Mouse (Mus musculus): ENCODE data around the gene Bcl2a1d. TPM values are rescaled to one million over a fixed set of nuclear protein-coding genes. Genes with fewer than 3 reads are reported as not detected.

The Bcl2a1d gene
- total RNA-seq (2023), result 1 to 10 TPM; 1.1 to 2.4 TPM

GRCm38 (mm10) chr9:88731728-88732127 lies at the start of gene Bcl2a1d:
Gene Bcl2a1d (minus strand): TSS chr9:88731914.

GRCm38 (mm10) chr9:88719989-88720537 lies 11.7 kb downstream of the Bcl2a1d start, which contains the start of gene Mthfsl:
Gene Mthfsl (minus strand): TSS chr9:88720296.

Other genes with a start within 250 kb of the Bcl2a1d start
- 10 to 100 TPM; 60.8 to 64.5 TPM for gene Syncrip, start 249.3 kb downstream of the Bcl2a1d start, total RNA-seq (2023)
- 10 to 100 TPM in 1 of 2 experiments, 1 to 10 TPM in 1; 9.9 to 12.7 TPM for gene Zfp949, start 183.9 kb downstream of the Bcl2a1d start, total RNA-seq (2023)
- not detected for gene Trim43a, start 151.0 kb downstream of the Bcl2a1d start, total RNA-seq (2023)
- 10 to 100 TPM; 53.6 to 62.2 TPM for gene Mthfsl, start 11.6 kb downstream of the Bcl2a1d start, total RNA-seq (2023)
- not detected for gene Trim43c, start 107.2 kb upstream of the Bcl2a1d start, total RNA-seq (2023)
- gene Bcl2a1a, start 225.0 kb upstream of the Bcl2a1d start, total RNA-seq (2023), result 1 to 10 TPM; 4.7 to 7.7 TPM